Mouse (Mus musculus) hindbrain, embryonic 12.5 days (tissue): ENCODE measurements around the gene Tm9sf2. TPM values are rescaled to one million over a fixed set of nuclear protein-coding genes. Genes with fewer than 3 reads are reported as not detected.

Experiments used
- ATAC-seq: fragments of 200-750 bp; cut with Nextera tagmentation; 2 replicates; pipeline ENCODE4 v1.8.0; 2017; ENCODE audit warnings: moderate TSS enrichment; ENCODE audit not compliant: low FRiP score
- H3K27ac ChIP-seq: fragments of 300-500 bp; sonication (generic); 2 replicates; pipeline ENCODE4 v1.5.1; 2016; ENCODE audit warnings: mild to moderate bottlenecking
- H3K27me3 ChIP-seq: fragments of 300-500 bp; sonication (generic); 2 replicates; pipeline ENCODE4 v1.6.1; 2016; ENCODE audit warnings: mild to moderate bottlenecking
- H3K36me3 ChIP-seq: fragments of 300-500 bp; sonication (generic); 2 replicates; pipeline ENCODE4 v1.6.1; 2016; ENCODE audit warnings: mild to moderate bottlenecking
- H3K4me1 ChIP-seq: fragments of 300-500 bp; sonication (generic); 2 replicates; pipeline ENCODE4 v1.6.1; 2016
- H3K4me2 ChIP-seq: fragments of 300-500 bp; sonication (generic); replicated peaks from 2 replicates; pipeline ENCODE4 v1.6.1; 2016; ENCODE audit warnings: mild to moderate bottlenecking
- H3K4me3 ChIP-seq: fragments of 300-500 bp; sonication (generic); 2 replicates; pipeline ENCODE4 v1.5.1; 2016; ENCODE audit warnings: mild to moderate bottlenecking
- H3K9ac ChIP-seq: fragments of 300-500 bp; sonication (generic); 2 replicates; pipeline ENCODE4 v1.6.1; 2016; ENCODE audit warnings: mild to moderate bottlenecking, moderate library complexity
- H3K9me3 ChIP-seq: fragments of 300-500 bp; sonication (generic); replicated peaks from 2 replicates; pipeline ENCODE4 v1.6.1; 2016; ENCODE audit warnings: mild to moderate bottlenecking
- WGBS: fragments of 180-500 bp; shearing (Covaris S2); methylation state at CpG from one replicate; pipeline ENCODE4 v1.1.7; 2016; 5-methylcytosine and 5-hydroxymethylcytosine counted together
- polyA plus RNA-seq: library from polyadenylated mRNA; unstranded; fragments of >200 nt; fragmentation: Nextera tagmentation; extraction: Ambion mirVana; gene quantifications from 2 replicates; pipeline ENCODE4 v1.2.1, GENCODE M21; 2016

Gene Tm9sf2
- polyA plus RNA-seq, 1 experiment from 2014 or later, result 134 TPM

GRCm38 (mm10) chr14:122145374-122145773, 38.5 kb downstream of the Tm9sf2 start:
- H3K27me3 ChIP-seq, result no peaks in the 10 kb centered on the region
- H3K36me3 ChIP-seq, result peaks cover 75% of the 10 kb centered on the region
- H3K4me2 ChIP-seq, result no peak overlapping the region
- H3K4me1 ChIP-seq, result no peaks in the 10 kb centered on the region
- WGBS, result 71% methylated on average over 1 of the region's 1 CpGs
- no peak overlapping the region for H3K4me3 ChIP-seq
- H3K9ac ChIP-seq, result no peak overlapping the region
- no peak overlapping the region for H3K27ac ChIP-seq
- no peaks in the 10 kb centered on the region for H3K9me3 ChIP-seq
- no peak for ATAC-seq

- H3K27me3 ChIP-seq, result no peaks in the 10 kb centered on the region
- WGBS, result 52% methylated on average over 5 of the region's 5 CpGs
- H3K36me3 ChIP-seq, result peaks cover 71% of the 10 kb centered on the region
- H3K9me3 ChIP-seq, result no peaks in the 10 kb centered on the region
- no peak for ATAC-seq
- no peaks in the 10 kb centered on the region for H3K4me1 ChIP-seq
- no peak overlapping the region for H3K4me3 ChIP-seq
- no peak overlapping the region for H3K9ac ChIP-seq
- no peak overlapping the region for H3K4me2 ChIP-seq
- peak overlapping the region; percentile 40; the same call in 1 of the 2 replicates for H3K27ac ChIP-seq
Observed at GRCm38 (mm10) chr14:122150616-122151015, 43.8 kb downstream of the Tm9sf2 start.

GRCm38 (mm10) chr14:122157738-122158137, 50.9 kb downstream of the Tm9sf2 start:
- no peaks in the 10 kb centered on the region for H3K4me1 ChIP-seq
- 87% methylated on average over 7 of the region's 7 CpGs for WGBS
- ATAC-seq, result no peak
- H3K27ac ChIP-seq, result no peak overlapping the region
- no peaks in the 10 kb centered on the region for H3K9me3 ChIP-seq
- H3K4me3 ChIP-seq, result no peak overlapping the region
- no peak overlapping the region for H3K9ac ChIP-seq
- H3K36me3 ChIP-seq, result peaks cover 44% of the 10 kb centered on the region
- no peaks in the 10 kb centered on the region for H3K27me3 ChIP-seq
- no peak overlapping the region for H3K4me2 ChIP-seq

- Histone ChIP-seq H3K9me3 (no peaks in the 10 kb centered on the region), H3K4me1 (no peaks in the 10 kb centered on the region), H3K4me3 (no peak overlapping the region), H3K9ac (no peak overlapping the region), H3K36me3 (peaks cover 33% of the 10 kb centered on the region), H3K4me2 (no peak overlapping the region), H3K27ac (no peak overlapping the region), H3K27me3 (no peaks in the 10 kb centered on the region)
- no peak for ATAC-seq
- 88% methylated on average over 1 of the region's 1 CpGs for WGBS
Observed at GRCm38 (mm10) chr14:122160916-122161315, 54.1 kb downstream of the Tm9sf2 start.

- Histone ChIP-seq H3K27me3 (no peaks in the 10 kb centered on the region), H3K9me3 (no peaks in the 10 kb centered on the region), H3K4me3 (no peak overlapping the region), H3K9ac (no peak overlapping the region), H3K4me2 (no peak overlapping the region), H3K36me3 (peaks cover 7% of the 10 kb centered on the region; the same call in 1 of the 2 replicates), H3K4me1 (no peaks in the 10 kb centered on the region), H3K27ac (no peak overlapping the region)
- 67% methylated on average over 7 of the region's 7 CpGs for WGBS
- ATAC-seq, result no peak
Observed at GRCm38 (mm10) chr14:122168912-122169311, 62.1 kb downstream of the Tm9sf2 start.

GRCm38 (mm10) chr14:122170202-122170781, 63.5 kb downstream of the Tm9sf2 start:
- WGBS, result 75% methylated on average over 7 of the region's 7 CpGs
- no peaks in the 10 kb centered on the region for H3K27me3 ChIP-seq
- no peak overlapping the region for H3K4me3 ChIP-seq
- H3K4me1 ChIP-seq, result no peaks in the 10 kb centered on the region
- no peak overlapping the region for H3K9ac ChIP-seq
- H3K9me3 ChIP-seq, result no peaks in the 10 kb centered on the region
- ATAC-seq, result peak; percentile 58
- H3K27ac ChIP-seq, result no peak overlapping the region
- H3K4me2 ChIP-seq, result no peak overlapping the region
- H3K36me3 ChIP-seq, result no peaks in the 10 kb centered on the region

GRCm38 (mm10) chr14:122171031-122171430, 64.2 kb downstream of the Tm9sf2 start:
- Histone ChIP-seq H3K4me2 (no peak overlapping the region), H3K4me1 (no peaks in the 10 kb centered on the region), H3K36me3 (no peaks in the 10 kb centered on the region), H3K9ac (no peak overlapping the region), H3K27ac (no peak overlapping the region), H3K4me3 (no peak overlapping the region), H3K9me3 (no peaks in the 10 kb centered on the region), H3K27me3 (no peaks in the 10 kb centered on the region)
- 87% methylated on average over 7 of the region's 7 CpGs for WGBS
- ATAC-seq, result no peak

- 88% methylated on average over 14 of the region's 14 CpGs for WGBS
- Histone ChIP-seq H3K4me2 (no peak overlapping the region), H3K4me1 (peaks cover 3% of the 10 kb centered on the region; the same call in 1 of the 2 replicates), H3K27ac (no peak overlapping the region), H3K9ac (no peak overlapping the region), H3K27me3 (no peaks in the 10 kb centered on the region), H3K36me3 (no peaks in the 10 kb centered on the region), H3K4me3 (no peak overlapping the region), H3K9me3 (no peaks in the 10 kb centered on the region)
- ATAC-seq, result no peak
Observed at GRCm38 (mm10) chr14:122176263-122176798, 69.5 kb downstream of the Tm9sf2 start.

- Histone ChIP-seq H3K27ac (no peak overlapping the region), H3K9me3 (no peaks in the 10 kb centered on the region), H3K27me3 (no peaks in the 10 kb centered on the region), H3K9ac (no peak overlapping the region), H3K4me3 (no peak overlapping the region), H3K4me1 (peaks cover 7% of the 10 kb centered on the region; the same call in 1 of the 2 replicates), H3K36me3 (no peaks in the 10 kb centered on the region), H3K4me2 (no peak overlapping the region)
- no peak for ATAC-seq
- WGBS, result 61% methylated on average over 16 of the region's 16 CpGs
Observed at GRCm38 (mm10) chr14:122179262-122179661, 72.4 kb downstream of the Tm9sf2 start.

- peak within 1 kb of the TSS; percentile 67 for H3K9ac ChIP-seq
- peak within 1 kb of the TSS; percentile 68 for H3K4me3 ChIP-seq
- no peaks in the 10 kb centered on the region for H3K27me3 ChIP-seq
- no peak within 1 kb of the TSS for H3K27ac ChIP-seq
- WGBS, result 3% methylated on average over 41 of the region's 45 CpGs
- no peaks in the 10 kb centered on the region for H3K9me3 ChIP-seq
- ATAC-seq, result peak; percentile 98
- peaks cover 7% of the 10 kb centered on the region; the same call in 1 of the 2 replicates for H3K4me1 ChIP-seq
- peak within 1 kb of the TSS; percentile 66 for H3K4me2 ChIP-seq
- no peaks in the 10 kb centered on the region for H3K36me3 ChIP-seq
Observed at GRCm38 (mm10) chr14:122181078-122181814, 74.4 kb downstream of the Tm9sf2 start, which contains the start of gene Clybl. TSS of gene Clybl (plus strand) at chr14:122181704.

- no peak; the same call in 1 of the 2 replicates for ATAC-seq
- no peaks in the 10 kb centered on the region for H3K9me3 ChIP-seq
- H3K4me2 ChIP-seq, result peak overlapping the region; percentile 66
- peak overlapping the region; percentile 67 for H3K9ac ChIP-seq
- no peak overlapping the region for H3K27ac ChIP-seq
- H3K27me3 ChIP-seq, result no peaks in the 10 kb centered on the region
- 1% methylated on average over 12 of the region's 12 CpGs for WGBS
- peak overlapping the region; percentile 68 for H3K4me3 ChIP-seq
- H3K36me3 ChIP-seq, result no peaks in the 10 kb centered on the region
- H3K4me1 ChIP-seq, result peaks cover 7% of the 10 kb centered on the region; the same call in 1 of the 2 replicates
Observed at GRCm38 (mm10) chr14:122181815-122182157, 74.9 kb downstream of the Tm9sf2 start.

GRCm38 (mm10) chr14:122182220-122182619, 75.4 kb downstream of the Tm9sf2 start:
- no peak overlapping the region for H3K9ac ChIP-seq
- no peaks in the 10 kb centered on the region for H3K27me3 ChIP-seq
- no peak for ATAC-seq
- 0 out of 2 replicates have a peak overlapping the region, but pooled peaks have one; percentile 68 for H3K4me3 ChIP-seq
- H3K27ac ChIP-seq, result no peak overlapping the region
- H3K36me3 ChIP-seq, result no peaks in the 10 kb centered on the region
- 0 out of 2 replicates have a peak overlapping the region, but pooled peaks have one; percentile 66 for H3K4me2 ChIP-seq
- WGBS, result 80% methylated on average over 6 of the region's 6 CpGs
- no peaks in the 10 kb centered on the region for H3K9me3 ChIP-seq
- peaks cover 7% of the 10 kb centered on the region; the same call in 1 of the 2 replicates for H3K4me1 ChIP-seq
